16 mouse cellular contexts compared by ENCODE assay signal in genomic region chr14:67550462-67551185, GRCm38 (mm10).
DNase-seq lines count a peak whose midpoint lies in the region; ATAC-seq and TF ChIP-seq lines count a peak whose summit lies in the region.
"Had no signal": no experiment of that assay in that cellular context is flagged by ENCODE, and none has a peak within 500 bp of the region (broad histone marks: within the 10 kb centered on the region; RNA-seq: fewer than 3 reads in every experiment).

No protein-coding gene starts in this region.

- no peaks in the 10 kb centered on the region for H3K4me1 ChIP-seq in forebrain, embryonic 14.5 days (ENCODE audit: control insufficient read depth, insufficient read depth, low read length)
- 0 out of 2 replicates have a peak, but pooled peaks cover 5% of the 10 kb centered on the region for H3K4me1 ChIP-seq in hindbrain, postnatal 0 days (ENCODE audit: insufficient read depth, low read length)
- H3K4me1 ChIP-seq in neural tube, embryonic 13.5 days (replicated peaks) = peaks cover 13% of the 10 kb centered on the region
- H3K4me1 ChIP-seq: embryonic facial prominence, embryonic 12.5 days had no signal

- ATAC-seq in forebrain, embryonic 14.5 days = peak; percentile 65
- peak; percentile 81 for ATAC-seq in hindbrain, postnatal 0 days
- ATAC-seq in neural tube, embryonic 13.5 days (ENCODE audit: low read depth) = peak; percentile 86
- ATAC-seq: intestine, postnatal 0 days; liver, postnatal 0 days had no signal

- intact Hi-C loops in heart, postnatal 36 days (cut with DNase I) = no loop called here

- no peak overlapping the region for H3K4me2 ChIP-seq in forebrain, embryonic 14.5 days (ENCODE audit: low read length)
- H3K4me2 ChIP-seq in hindbrain, postnatal 0 days (ENCODE audit: low read depth, low read length) = no peak overlapping the region
- no peak overlapping the region for H3K4me2 ChIP-seq in neural tube, embryonic 13.5 days
- H3K4me2 ChIP-seq: embryonic facial prominence, embryonic 12.5 days; limb, embryonic 13.5 days had no signal

- H3K27me3 ChIP-seq in forebrain, embryonic 14.5 days (replicated peaks; ENCODE audit: control insufficient read depth, insufficient read depth, low read length) = peaks cover 7% of the 10 kb centered on the region; the same call in 1 of the 2 replicates
- no peaks in the 10 kb centered on the region for H3K27me3 ChIP-seq in hindbrain, postnatal 0 days (ENCODE audit: insufficient read depth, low read length)
- H3K27me3 ChIP-seq in neural tube, embryonic 13.5 days = no peaks in the 10 kb centered on the region
- H3K27me3 ChIP-seq: limb, embryonic 13.5 days had no signal

- H3K36me3 ChIP-seq in forebrain, embryonic 14.5 days (ENCODE audit: control insufficient read depth, insufficient read depth, low read length) = no peaks in the 10 kb centered on the region
- no peaks in the 10 kb centered on the region for H3K36me3 ChIP-seq in hindbrain, postnatal 0 days (ENCODE audit: insufficient read depth, low read length)
- no peaks in the 10 kb centered on the region for H3K36me3 ChIP-seq in neural tube, embryonic 13.5 days
- H3K36me3 ChIP-seq: embryonic facial prominence, embryonic 12.5 days; limb, embryonic 13.5 days had no signal

- no peak overlapping the region for H3K9ac ChIP-seq in forebrain, embryonic 14.5 days (ENCODE audit: low read length)
- no peak overlapping the region for H3K9ac ChIP-seq in hindbrain, postnatal 0 days (replicated peaks; ENCODE audit: low read length)
- H3K9ac ChIP-seq in neural tube, embryonic 13.5 days = no peak overlapping the region
- H3K9ac ChIP-seq: embryonic facial prominence, embryonic 12.5 days; limb, embryonic 13.5 days; liver, postnatal 0 days had no signal

- H3K9me3 ChIP-seq in forebrain, embryonic 14.5 days (replicated peaks; ENCODE audit: control insufficient read depth, low read length) = peaks cover 4% of the 10 kb centered on the region; the same call in 1 of the 2 replicates
- H3K9me3 ChIP-seq in hindbrain, postnatal 0 days (ENCODE audit: low read length) = 0 out of 2 replicates have a peak, but pooled peaks cover 3% of the 10 kb centered on the region
- peaks cover 6% of the 10 kb centered on the region; the same call in 1 of the 2 replicates for H3K9me3 ChIP-seq in neural tube, embryonic 13.5 days
- H3K9me3 ChIP-seq: embryonic facial prominence, embryonic 12.5 days had no signal

- TF ChIP-seq CTCF in hindbrain, postnatal 0 days (IDR thresholded peaks at IDR 0.05; ENCODE audit: low read depth) = no peak

- WGBS in forebrain, embryonic 14.5 days = 47% methylated on average over 6 of the region's 6 CpGs
- 42% methylated on average over 6 of the region's 6 CpGs for WGBS in hindbrain, postnatal 0 days
- 42% methylated on average over 6 of the region's 6 CpGs for WGBS in neural tube, embryonic 13.5 days

- no peak overlapping the region for H3K4me3 ChIP-seq in forebrain, embryonic 14.5 days (ENCODE audit: low read depth, low read length)
- no peak overlapping the region for H3K4me3 ChIP-seq in hindbrain, postnatal 0 days (ENCODE audit: low read length)
- no peak overlapping the region for H3K4me3 ChIP-seq in neural tube, embryonic 13.5 days
- H3K4me3 ChIP-seq: embryonic facial prominence, embryonic 12.5 days; limb, embryonic 13.5 days had no signal

- H3K27ac ChIP-seq in forebrain, embryonic 14.5 days (ENCODE audit: low read depth, low read length) = no peak overlapping the region
- H3K27ac ChIP-seq in hindbrain, postnatal 0 days = no peak overlapping the region
- H3K27ac ChIP-seq in neural tube, embryonic 13.5 days (replicated peaks) = peak overlapping the region; percentile 88
- H3K27ac ChIP-seq: embryonic facial prominence, embryonic 12.5 days; limb, embryonic 13.5 days had no signal

- peak; percentile 41 for DNase-seq in embryo, embryonic 11 days
- no peak for DNase-seq in embryo, embryonic 9.5 days (ENCODE audit: extremely low spot score)
- DNase-seq in forebrain, embryonic 14.5 days (ENCODE audit: low spot score) = peak; percentile 81
- peak; percentile 78 for DNase-seq in hindbrain, postnatal 0 days (ENCODE audit: low spot score)
- DNase-seq in frontal cortex, adult 2 months (ENCODE audit: extremely low spot score in 1 of 2, low spot score in 1 of 2) = no peak
- no peak for DNase-seq in kidney, adult 8-10 months
- no peak for DNase-seq in heart, postnatal 36 days
- DNase-seq: cerebellum, adult 11 months; kidney, postnatal 36 days; liver, postnatal 0 days; spleen, adult 18-20 months; thymus, postnatal 4 days had no signal

Comparison
In these comparisons a context has a peak if more than half of its experiments do, and no peak if none do; other contexts are left out.
1. DNase-seq: peak in embryo, embryonic 11 days (single experiment), forebrain, embryonic 14.5 days (single experiment) and hindbrain, postnatal 0 days (single experiment); none in embryo, embryonic 9.5 days (single experiment), frontal cortex, adult 2 months (0 of 2), kidney, adult 8-10 months (0 of 2) and heart, postnatal 36 days (0 of 2).
2. Peak in every context shown above with its lines, with median percentiles within 50 percentile points of each other: ATAC-seq.